Mouse (Mus musculus) heart, embryonic 12.5 days (tissue): Measurements from ENCODE around the gene Snx13. TPM values are rescaled to one million over a fixed set of nuclear protein-coding genes. Genes with fewer than 3 reads are reported as not detected.

Source experiments
- ATAC-seq: fragments of 200-750 bp; cut with Nextera tagmentation; 2 replicates; pipeline ENCODE4 v1.8.0; 2017; ENCODE audit warnings: moderate TSS enrichment, moderate library complexity; ENCODE audit not compliant: insufficient number of reproducible peaks, low FRiP score
- H3K27ac ChIP-seq: fragments of 300-500 bp; sonication (generic); 2 replicates; pipeline ENCODE4 v1.5.1; 2016; ENCODE audit warnings: mild to moderate bottlenecking, moderate library complexity; ENCODE audit not compliant: poor library complexity, severe bottlenecking
- H3K27me3 ChIP-seq: fragments of 300-500 bp; sonication (generic); replicated peaks from 2 replicates; pipeline ENCODE4 v1.6.1; 2016; ENCODE audit warnings: mild to moderate bottlenecking, moderate library complexity
- H3K36me3 ChIP-seq: fragments of 300-500 bp; sonication (generic); 2 replicates; pipeline ENCODE4 v1.6.1; 2016; ENCODE audit warnings: mild to moderate bottlenecking, moderate library complexity
- H3K4me1 ChIP-seq: fragments of 300-500 bp; sonication (generic); replicated peaks from 2 replicates; pipeline ENCODE4 v1.6.1; 2016; ENCODE audit warnings: mild to moderate bottlenecking
- H3K4me2 ChIP-seq: fragments of 300-500 bp; sonication (generic); 2 replicates; pipeline ENCODE4 v1.6.1; 2016; ENCODE audit warnings: mild to moderate bottlenecking, moderate library complexity
- H3K4me3 ChIP-seq: fragments of 300-500 bp; sonication (generic); 2 replicates; pipeline ENCODE4 v1.5.1; 2016; ENCODE audit warnings: mild to moderate bottlenecking
- H3K9ac ChIP-seq: fragments of 300-500 bp; sonication (generic); 2 replicates; pipeline ENCODE4 v1.6.1; 2016; ENCODE audit warnings: mild to moderate bottlenecking, moderate library complexity
- H3K9me3 ChIP-seq: fragments of 300-500 bp; sonication (generic); replicated peaks from 2 replicates; pipeline ENCODE4 v1.6.1; 2016; ENCODE audit warnings: mild to moderate bottlenecking, moderate library complexity
- WGBS: fragments of 180-500 bp; shearing (Covaris S2); methylation state at CpG from one replicate; pipeline ENCODE4 v1.1.7; 2016; 5-methylcytosine and 5-hydroxymethylcytosine counted together
- polyA plus RNA-seq: library from polyadenylated mRNA; unstranded; fragments of >200 nt; fragmentation: Nextera tagmentation; extraction: Ambion mirVana; gene quantifications from 2 replicates; pipeline ENCODE4 v1.2.1, GENCODE M21; 2016

Snx13 gene
- polyA plus RNA-seq, 1 experiment from 2014 or later: 35.1 TPM

GRCm38 (mm10) chr12:35048891-35049290, 1.9 kb downstream of the Snx13 start:
- ATAC-seq: no peak
- H3K27ac ChIP-seq: no peak overlapping the region
- H3K4me3 ChIP-seq: 0 out of 2 replicates have a peak overlapping the region, but pooled peaks have one; percentile 8
- H3K4me2 ChIP-seq: no peak overlapping the region
- peaks cover 33% of the 10 kb centered on the region for H3K4me1 ChIP-seq
- H3K9ac ChIP-seq: no peak overlapping the region
- WGBS: 53% methylated on average over 3 of the region's 3 CpGs
- no peaks in the 10 kb centered on the region for H3K27me3 ChIP-seq
- no peaks in the 10 kb centered on the region for H3K36me3 ChIP-seq
- H3K9me3 ChIP-seq: no peaks in the 10 kb centered on the region

GRCm38 (mm10) chr12:35050501-35050900, 3.5 kb downstream of the Snx13 start:
- no peak overlapping the region for H3K4me2 ChIP-seq
- ATAC-seq: no peak
- H3K4me1 ChIP-seq: peaks cover 36% of the 10 kb centered on the region
- no peaks in the 10 kb centered on the region for H3K27me3 ChIP-seq
- H3K27ac ChIP-seq: no peak overlapping the region
- 0 out of 2 replicates have a peak overlapping the region, but pooled peaks have one; percentile 43 for H3K9ac ChIP-seq
- H3K36me3 ChIP-seq: no peaks in the 10 kb centered on the region
- H3K9me3 ChIP-seq: no peaks in the 10 kb centered on the region
- no peak overlapping the region for H3K4me3 ChIP-seq
- 67% methylated on average over 3 of the region's 3 CpGs for WGBS

DNA sequence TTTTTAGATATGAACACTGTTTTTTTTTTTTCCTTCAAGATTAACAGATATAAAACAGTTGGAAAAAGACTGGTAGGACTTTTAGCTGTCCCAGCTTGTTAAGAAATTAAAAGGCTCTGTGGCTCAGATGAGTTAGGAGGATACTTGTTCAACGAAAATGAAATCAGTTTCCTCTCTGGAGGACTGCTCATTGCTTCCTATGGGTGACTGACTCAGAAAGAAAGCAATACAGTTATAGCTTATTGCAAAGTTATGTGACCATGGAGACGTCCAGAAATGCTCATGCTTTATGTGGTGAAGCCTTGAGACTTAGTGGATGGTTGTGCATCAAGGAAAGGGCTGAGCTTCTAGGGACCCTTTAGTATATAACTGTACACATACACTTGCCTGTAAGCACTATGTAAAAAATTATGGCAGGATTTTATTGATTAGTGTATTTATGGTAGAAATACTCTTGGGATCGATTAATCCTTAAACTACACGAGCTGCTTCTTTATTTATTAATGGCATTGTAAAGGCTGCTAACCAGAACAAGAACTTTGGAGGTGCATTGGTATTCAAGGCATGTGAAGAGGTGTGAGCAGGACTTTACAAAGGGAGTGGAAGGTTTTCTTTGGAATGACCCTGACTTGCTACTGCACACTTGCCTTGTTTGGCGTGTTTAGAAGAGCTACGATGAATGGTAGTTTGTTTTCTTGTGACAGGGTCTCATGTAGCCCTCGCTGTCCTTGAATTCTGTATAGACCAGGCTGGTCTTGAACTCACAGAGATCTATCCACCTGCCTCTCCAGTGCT, 4.2 kb downstream of the Snx13 start:
- 62% methylated on average over 7 of the region's 7 CpGs for WGBS
- Histone ChIP-seq H3K4me3 (no peak overlapping the region), H3K4me1 (peaks cover 36% of the 10 kb centered on the region), H3K27ac (peak overlapping the region; percentile 59; the same call in 1 of the 2 replicates), H3K9ac (no peak overlapping the region), H3K36me3 (no peaks in the 10 kb centered on the region), H3K4me2 (0 out of 2 replicates have a peak overlapping the region, but pooled peaks have one; percentile 1), H3K27me3 (no peaks in the 10 kb centered on the region), H3K9me3 (no peaks in the 10 kb centered on the region)
- no peak for ATAC-seq

DNA sequence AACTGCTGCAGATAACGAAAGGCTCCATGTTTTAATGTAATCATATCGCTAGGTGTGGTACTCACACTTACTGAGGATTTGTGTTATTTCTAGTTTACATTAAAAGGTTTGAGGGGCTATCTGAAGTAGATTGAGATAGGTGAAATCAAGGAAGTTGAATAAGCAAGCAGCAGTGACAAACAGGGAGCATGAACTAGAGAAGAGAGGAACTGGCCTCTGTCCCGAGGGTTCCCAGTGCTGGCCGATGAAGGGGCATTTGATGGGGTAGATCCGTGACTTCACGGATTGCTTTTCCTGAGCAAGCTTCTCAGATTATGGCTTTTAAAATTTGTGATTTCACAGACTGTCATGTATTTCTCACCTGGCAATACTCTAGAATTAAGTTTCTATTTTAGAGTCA, 7.4 kb downstream of the Snx13 start:
- Histone ChIP-seq H3K4me3 (no peak overlapping the region), H3K27me3 (no peaks in the 10 kb centered on the region)

GRCm38 (mm10) chr12:35055114-35056095, 8.4 kb downstream of the Snx13 start:
- Histone ChIP-seq H3K36me3 (peaks cover 6% of the 10 kb centered on the region; the same call in 1 of the 2 replicates), H3K9ac (no peak overlapping the region), H3K4me3 (no peak overlapping the region), H3K4me2 (peak overlapping the region; percentile 31; the same call in 1 of the 2 replicates), H3K27ac (peak overlapping the region; percentile 70), H3K4me1 (peaks cover 22% of the 10 kb centered on the region), H3K9me3 (no peaks in the 10 kb centered on the region; the same call in 1 of the 2 replicates), H3K27me3 (no peaks in the 10 kb centered on the region)
- WGBS: 58% methylated on average over 7 of the region's 7 CpGs
- ATAC-seq: no peak

More for the DNA sequence above, 7.4 kb downstream of the Snx13 start:
- H3K4me2 ChIP-seq: no peak overlapping the region; the same call in 1 of the 2 replicates
- H3K9ac ChIP-seq: no peak overlapping the region
- H3K36me3 ChIP-seq: peaks cover 6% of the 10 kb centered on the region; the same call in 1 of the 2 replicates
- no peaks in the 10 kb centered on the region; the same call in 1 of the 2 replicates for H3K9me3 ChIP-seq
- WGBS: 68% methylated on average over 6 of the region's 6 CpGs
- H3K4me1 ChIP-seq: peaks cover 24% of the 10 kb centered on the region
- ATAC-seq: no peak
- H3K27ac ChIP-seq: no peak overlapping the region

GRCm38 (mm10) chr12:35063697-35064468, 16.9 kb downstream of the Snx13 start:
- H3K4me2 ChIP-seq: no peak overlapping the region
- no peak overlapping the region for H3K4me3 ChIP-seq
- H3K9me3 ChIP-seq: no peaks in the 10 kb centered on the region
- H3K4me1 ChIP-seq: peaks cover 9% of the 10 kb centered on the region; the same call in 1 of the 2 replicates
- H3K36me3 ChIP-seq: no peaks in the 10 kb centered on the region
- WGBS: 42% methylated on average over 3 of the region's 3 CpGs
- H3K27me3 ChIP-seq: no peaks in the 10 kb centered on the region
- H3K27ac ChIP-seq: no peak overlapping the region
- no peak overlapping the region for H3K9ac ChIP-seq
- no peak; the same call in 1 of the 2 replicates for ATAC-seq

- Histone ChIP-seq H3K4me3 (no peak overlapping the region), H3K27ac (no peak overlapping the region), H3K4me1 (peaks cover 9% of the 10 kb centered on the region; the same call in 1 of the 2 replicates), H3K27me3 (no peaks in the 10 kb centered on the region), H3K9ac (no peak overlapping the region), H3K36me3 (no peaks in the 10 kb centered on the region), H3K9me3 (no peaks in the 10 kb centered on the region), H3K4me2 (no peak overlapping the region)
- ATAC-seq: no peak
Measured at GRCm38 (mm10) chr12:35067621-35068020, 20.6 kb downstream of the Snx13 start.

GRCm38 (mm10) chr12:35071336-35071735, 24.4 kb downstream of the Snx13 start:
- no peaks in the 10 kb centered on the region for H3K9me3 ChIP-seq
- H3K9ac ChIP-seq: no peak overlapping the region

DNA sequence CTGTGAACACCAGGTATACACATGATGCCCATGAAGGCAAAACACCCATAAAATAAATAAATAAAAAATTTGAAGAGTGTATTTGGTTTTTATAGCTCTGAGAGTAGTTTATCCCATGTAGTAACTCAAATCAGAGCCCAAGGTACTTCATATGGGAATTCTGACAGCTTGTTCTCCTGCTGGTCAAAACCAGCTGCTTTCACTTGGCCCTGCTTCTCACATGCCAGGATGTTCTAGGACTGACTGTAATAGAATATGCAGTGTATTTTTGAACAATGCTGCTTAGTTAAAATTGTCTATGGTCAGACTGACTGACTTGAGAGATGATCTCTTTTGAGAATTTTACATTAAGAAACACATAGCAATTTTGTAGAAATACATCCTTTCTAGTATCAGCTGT, 25.2 kb downstream of the Snx13 start:
- 0 out of 2 replicates have a peak, but pooled peaks cover 4% of the 10 kb centered on the region for H3K4me1 ChIP-seq

More at GRCm38 (mm10) chr12:35071336-35071735, 24.4 kb downstream of the Snx13 start:
- Histone ChIP-seq H3K4me1 (0 out of 2 replicates have a peak, but pooled peaks cover 4% of the 10 kb centered on the region), H3K27me3 (no peaks in the 10 kb centered on the region), H3K36me3 (no peaks in the 10 kb centered on the region), H3K27ac (no peak overlapping the region), H3K4me3 (no peak overlapping the region), H3K4me2 (no peak overlapping the region)
- no peak for ATAC-seq

GRCm38 (mm10) chr12:35075993-35076392, 29.0 kb downstream of the Snx13 start:
- Histone ChIP-seq H3K4me3 (no peak overlapping the region), H3K4me1 (0 out of 2 replicates have a peak, but pooled peaks cover 4% of the 10 kb centered on the region), H3K27me3 (no peaks in the 10 kb centered on the region), H3K9ac (no peak overlapping the region), H3K9me3 (no peaks in the 10 kb centered on the region), H3K36me3 (no peaks in the 10 kb centered on the region), H3K27ac (no peak overlapping the region), H3K4me2 (no peak overlapping the region)
- WGBS: 78% methylated on average over 3 of the region's 3 CpGs
- no peak for ATAC-seq

More for the DNA sequence above, 25.2 kb downstream of the Snx13 start:
- Histone ChIP-seq H3K4me3 (no peak overlapping the region), H3K27me3 (no peaks in the 10 kb centered on the region), H3K4me2 (no peak overlapping the region), H3K27ac (no peak overlapping the region), H3K9ac (no peak overlapping the region), H3K36me3 (no peaks in the 10 kb centered on the region), H3K9me3 (no peaks in the 10 kb centered on the region)
- ATAC-seq: no peak
